Mouse (Mus musculus) cerebellum, adult 11-12 months (tissue): ENCODE data around the gene Fgd1.

Experiments
- DNase-seq: peaks from one replicate; pipeline ENCODE4 v3.0.0; 2022

Gene Fgd1

DNA sequence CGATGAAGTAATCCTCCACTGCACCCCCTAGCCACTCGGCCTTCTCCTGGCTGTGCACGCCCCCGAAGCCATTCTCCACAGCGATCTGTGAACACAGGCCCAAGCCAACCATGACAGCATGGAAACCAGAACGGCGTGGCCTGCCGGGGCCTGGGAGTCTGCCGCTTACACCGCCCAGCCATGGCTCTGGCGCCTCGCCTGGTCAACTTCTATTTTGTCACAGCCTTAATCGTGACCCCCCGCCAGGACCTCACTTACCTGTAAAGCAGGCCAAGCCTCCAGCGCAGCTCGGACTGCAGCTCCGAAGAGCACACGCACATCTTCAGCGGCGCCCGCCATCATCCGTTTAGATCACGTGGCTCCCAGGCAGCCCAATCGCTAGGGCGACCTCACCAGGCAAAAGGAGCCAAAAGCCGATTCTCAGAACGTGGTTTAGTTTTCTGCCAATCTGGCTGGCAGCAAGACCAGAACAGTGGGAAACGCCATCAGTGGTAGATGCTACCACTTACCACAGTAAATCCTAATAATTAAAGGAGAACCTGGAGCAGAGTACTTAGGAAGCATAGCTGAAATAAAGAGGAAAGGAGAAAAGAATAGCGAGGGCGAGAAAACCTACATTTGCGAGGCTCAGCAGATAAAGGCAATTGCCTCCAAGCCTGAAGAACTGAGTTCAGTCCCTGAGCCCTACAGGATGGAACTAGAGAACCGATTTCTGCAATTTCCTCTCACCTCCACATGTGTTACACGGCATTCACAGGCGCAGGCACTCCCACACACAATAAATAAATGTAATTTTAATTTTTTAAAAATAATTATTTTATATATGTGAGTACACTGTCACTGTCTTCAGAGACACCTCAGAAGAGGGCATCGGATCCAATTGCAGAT, 50.5 kb downstream of the Fgd1 start, which contains the start of gene Tsr2:
Gene Tsr2, minus strand, starts transcription at position 373 of the 888 bp plus-strand sequence.
- peak; percentile 79 for DNase-seq

DNA sequence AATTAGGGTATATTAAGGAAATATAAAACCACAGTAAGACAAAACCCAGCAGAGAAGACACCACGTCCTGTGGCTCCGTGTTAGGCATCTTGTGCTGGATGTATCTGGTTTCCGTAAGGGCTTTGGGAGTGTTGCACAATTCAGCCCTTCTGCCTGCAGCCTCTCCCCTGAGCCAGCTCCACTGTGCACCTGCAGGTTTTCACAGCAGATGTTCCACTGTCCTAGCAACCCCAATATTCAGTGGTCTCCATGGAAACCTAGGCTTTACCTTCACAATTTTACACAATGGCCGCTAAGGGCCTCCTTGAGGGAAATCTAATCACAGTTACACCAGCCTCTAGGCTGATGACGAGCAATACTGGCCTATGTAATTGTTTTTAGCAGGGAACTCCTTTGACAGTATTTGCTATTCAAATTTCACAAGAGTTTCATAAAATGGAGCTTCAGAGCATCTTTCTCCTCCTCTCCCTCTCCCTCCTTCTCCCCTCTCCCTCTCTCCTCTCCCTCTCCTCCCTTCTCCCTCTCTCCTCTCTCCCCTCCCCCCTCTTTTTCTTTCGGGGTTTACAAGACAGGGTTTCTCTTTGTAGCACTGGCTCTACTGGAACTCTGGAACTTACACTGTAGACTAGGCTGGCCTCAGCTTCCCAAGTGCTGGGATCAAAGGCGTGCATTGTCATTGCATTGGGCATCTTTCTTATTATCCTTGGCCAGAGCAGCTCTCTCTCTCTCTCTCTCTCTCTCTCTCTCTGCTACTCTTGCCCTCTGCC, 61.5 kb downstream of the Fgd1 start:
- no peak for DNase-seq

DNA sequence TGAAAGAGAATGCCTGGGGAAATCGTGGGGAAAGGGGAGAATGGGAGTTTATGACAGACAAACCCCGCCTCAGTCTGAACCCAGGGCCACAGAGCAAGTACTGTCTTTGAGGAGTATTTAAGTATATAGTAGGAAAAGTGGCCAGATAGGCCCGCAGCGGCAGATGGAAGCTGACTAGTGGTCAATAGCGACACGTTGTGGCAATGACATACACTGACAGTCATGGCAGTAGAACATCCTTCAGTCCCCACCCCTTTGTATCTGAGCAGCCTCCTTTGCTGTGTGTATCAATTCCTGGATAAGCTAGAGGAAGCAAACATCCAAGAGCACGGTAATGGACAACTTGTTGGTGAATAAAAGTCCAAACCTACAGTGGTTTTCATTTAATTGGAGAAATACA, 70.8 kb downstream of the Fgd1 start:
- no peak for DNase-seq

DNA sequence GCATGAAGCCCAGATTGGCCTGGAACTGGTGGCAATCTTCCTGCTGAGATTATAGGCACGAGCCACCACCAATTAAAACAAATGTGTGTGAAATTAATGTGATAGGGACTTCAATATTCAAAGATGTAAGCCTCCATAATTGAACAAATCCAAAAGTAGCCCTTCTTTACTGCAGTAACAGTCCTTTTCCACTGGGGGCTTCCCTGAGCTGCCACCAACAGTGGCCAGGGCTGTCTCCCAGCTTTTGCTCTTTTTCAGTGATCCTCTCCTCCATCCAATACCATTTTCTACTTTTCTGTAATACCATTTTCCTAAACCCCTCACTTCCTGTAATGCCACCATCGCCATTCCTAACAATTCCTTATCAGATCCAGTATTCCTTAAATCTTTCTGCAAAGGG, 71.5 kb downstream of the Fgd1 start:
- DNase-seq = no peak

DNA sequence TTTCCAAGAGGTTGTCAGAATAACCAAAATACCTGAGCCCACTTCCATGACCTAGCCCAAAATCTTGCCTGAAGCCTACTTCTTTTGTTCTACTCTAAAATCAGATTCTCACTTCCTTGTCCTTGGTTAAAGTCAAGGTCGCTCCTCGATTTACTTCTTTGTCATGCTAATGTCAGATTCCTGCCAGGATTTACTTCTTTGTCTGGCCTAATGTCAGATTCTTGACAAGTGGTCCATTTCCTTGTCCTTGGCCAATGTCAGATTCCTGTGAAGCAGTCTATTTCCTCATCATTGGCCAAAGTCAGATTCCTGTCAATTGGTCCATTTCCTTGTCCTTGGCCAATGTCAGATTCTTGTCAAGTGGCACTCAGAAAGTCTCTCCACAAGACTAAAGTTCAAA, 78.0 kb downstream of the Fgd1 start:
- DNase-seq = no peak

DNA sequence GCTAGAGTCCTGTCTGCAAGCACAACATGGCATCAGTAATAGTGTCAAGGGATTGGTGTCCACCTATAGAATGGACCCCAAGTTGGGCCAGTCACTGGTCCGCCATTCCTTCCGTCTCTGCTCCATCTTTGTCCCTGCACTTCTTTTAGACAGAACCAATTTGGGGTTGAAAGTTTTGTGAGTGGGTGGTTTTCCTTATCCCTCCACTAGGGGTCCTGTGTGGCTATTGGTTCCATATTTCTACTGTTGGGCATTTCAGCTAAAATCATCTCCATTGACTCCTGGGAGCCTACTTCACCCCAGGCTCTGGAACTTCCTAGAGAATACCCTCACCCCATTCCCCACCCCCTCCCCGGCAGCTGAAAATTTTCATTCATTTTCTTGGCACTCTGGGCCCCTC, 84.5 kb downstream of the Fgd1 start:
- DNase-seq = no peak

DNA sequence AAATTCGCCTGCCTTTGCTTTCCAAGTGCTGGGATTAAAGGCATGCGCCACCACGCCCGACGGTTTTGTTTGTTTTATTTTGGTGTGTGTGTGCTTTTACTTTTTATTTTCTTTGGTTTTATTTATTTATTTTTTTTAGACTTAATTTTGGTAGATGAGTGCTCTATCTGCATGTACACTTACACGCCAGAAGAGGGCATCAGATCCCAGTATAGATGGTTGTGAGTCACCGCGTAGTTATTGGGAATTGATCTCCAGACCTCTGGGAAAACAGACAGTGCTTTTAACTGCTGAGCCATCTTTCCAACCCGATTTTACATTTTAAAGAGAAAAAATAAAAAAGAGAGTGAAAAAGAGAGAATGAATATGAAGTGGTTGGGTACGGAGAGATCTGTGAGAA, 86.8 kb downstream of the Fgd1 start:
- no peak for DNase-seq
